ENCODE assay signal across 20 mouse cellular contexts in genomic region chr9:100045636-100046035, GRCm38 (mm10).
DNase-seq lines count a peak whose midpoint lies in the region; ATAC-seq lines count a peak whose summit lies in the region.
"Had no signal": no experiment of that assay in that cellular context is flagged by ENCODE, and none has a peak within 500 bp of the region (broad histone marks: within the 10 kb centered on the region; RNA-seq: fewer than 3 reads in every experiment).

No protein-coding gene starts in this region.

- no peak overlapping the region for H3K9ac ChIP-seq in midbrain, embryonic 14.5 days (replicated peaks; ENCODE audit: low read length)
- H3K9ac ChIP-seq: embryonic facial prominence, embryonic 13.5 days; forebrain, embryonic 13.5 days; heart, embryonic 15.5 days had no signal

- H3K4me1 ChIP-seq in midbrain, embryonic 10.5 days = peaks cover 28% of the 10 kb centered on the region
- 0 out of 2 replicates have a peak, but pooled peaks cover 5% of the 10 kb centered on the region for H3K4me1 ChIP-seq in midbrain, embryonic 14.5 days (ENCODE audit: control insufficient read depth, insufficient read depth, low read length)
- H3K4me1 ChIP-seq in heart, embryonic 10.5 days = no peaks in the 10 kb centered on the region
- H3K4me1 ChIP-seq: heart, embryonic 15.5 days had no signal

- ATAC-seq in midbrain, embryonic 14.5 days (ENCODE audit: low FRiP score, low TSS enrichment) = no peak
- ATAC-seq: forebrain, embryonic 13.5 days; hindbrain, postnatal 0 days had no signal

- 15% methylated on average over 5 of the region's 5 CpGs for WGBS in midbrain, embryonic 10.5 days
- 13% methylated on average over 5 of the region's 5 CpGs for WGBS in midbrain, embryonic 14.5 days
- WGBS in heart, embryonic 10.5 days = 69% methylated on average over 5 of the region's 5 CpGs

- H3K27ac ChIP-seq in midbrain, embryonic 10.5 days (replicated peaks) = no peak overlapping the region
- H3K27ac ChIP-seq in midbrain, embryonic 14.5 days (replicated peaks; ENCODE audit: low read depth, low read length) = no peak overlapping the region
- H3K27ac ChIP-seq in heart, embryonic 10.5 days = no peak overlapping the region
- H3K27ac ChIP-seq: embryonic facial prominence, embryonic 13.5 days; forebrain, embryonic 13.5 days; heart, embryonic 15.5 days; hindbrain, postnatal 0 days had no signal

- H3K9me3 ChIP-seq in midbrain, embryonic 10.5 days (replicated peaks) = peaks cover 10% of the 10 kb centered on the region
- H3K9me3 ChIP-seq in midbrain, embryonic 14.5 days (ENCODE audit: control insufficient read depth, low read length) = 0 out of 2 replicates have a peak, but pooled peaks cover 4% of the 10 kb centered on the region
- no peaks in the 10 kb centered on the region for H3K9me3 ChIP-seq in heart, embryonic 10.5 days
- H3K9me3 ChIP-seq: forebrain, embryonic 13.5 days; heart, embryonic 15.5 days had no signal

- DNase-seq in midbrain, embryonic 10.5 days (ENCODE audit: low spot score) = peak; percentile 20
- DNase-seq in midbrain, embryonic 14.5 days = no peak
- DNase-seq in embryo, embryonic 10 days (ENCODE audit: low spot score) = peak; percentile 34
- peak; percentile 4 for DNase-seq in embryo, embryonic 11 days
- DNase-seq in retina, embryonic 14.5 days (ENCODE audit: low spot score) = peak; percentile 27
- no peak for DNase-seq in heart, embryonic 10.5 days (ENCODE audit: low spot score)
- DNase-seq in spleen, postnatal 36 days (ENCODE audit: low spot score in 2 of 2) = no peak
- DNase-seq: adrenal gland, adult 2 months; adrenal gland, postnatal 36 days; cerebellum, adult 11 months; cerebellum, adult 9-10 months; cerebellum, postnatal 25 days; heart, adult 18-20 months; heart, postnatal 14 days; kidney, adult 11 months had no signal

- H3K4me3 ChIP-seq in midbrain, embryonic 10.5 days = no peak overlapping the region
- H3K4me3 ChIP-seq in midbrain, embryonic 14.5 days (replicated peaks; ENCODE audit: low read depth, low read length) = no peak overlapping the region
- no peak overlapping the region for H3K4me3 ChIP-seq in heart, embryonic 10.5 days
- H3K4me3 ChIP-seq: embryonic facial prominence, embryonic 13.5 days; forebrain, embryonic 13.5 days; heart, embryonic 15.5 days had no signal

- no peak overlapping the region for H3K4me2 ChIP-seq in midbrain, embryonic 14.5 days (ENCODE audit: low read length)
- H3K4me2 ChIP-seq: embryonic facial prominence, embryonic 13.5 days; heart, embryonic 11.5 days; heart, embryonic 15.5 days had no signal

- H3K27me3 ChIP-seq in midbrain, embryonic 10.5 days (ENCODE audit: low read depth, poor library complexity, severe bottlenecking) = peaks cover 94% of the 10 kb centered on the region
- peaks cover 10% of the 10 kb centered on the region; the same call in 1 of the 2 replicates for H3K27me3 ChIP-seq in midbrain, embryonic 14.5 days (ENCODE audit: control insufficient read depth, insufficient read depth, low read length)
- no peaks in the 10 kb centered on the region for H3K27me3 ChIP-seq in heart, embryonic 10.5 days (ENCODE audit: insufficient read depth, poor library complexity, severe bottlenecking)
- H3K27me3 ChIP-seq: embryonic facial prominence, embryonic 13.5 days; heart, embryonic 15.5 days had no signal

- no peaks in the 10 kb centered on the region for H3K36me3 ChIP-seq in midbrain, embryonic 10.5 days
- H3K36me3 ChIP-seq in midbrain, embryonic 14.5 days (ENCODE audit: control insufficient read depth, insufficient read depth, low read length) = no peaks in the 10 kb centered on the region
- H3K36me3 ChIP-seq in heart, embryonic 10.5 days = no peaks in the 10 kb centered on the region
- H3K36me3 ChIP-seq: embryonic facial prominence, embryonic 13.5 days; heart, embryonic 15.5 days had no signal

Comparison
In these comparisons a context has a peak if more than half of its experiments do, and no peak if none do; other contexts are left out.
1. DNase-seq: peak in midbrain, embryonic 10.5 days (single experiment), embryo, embryonic 10 days (single experiment), embryo, embryonic 11 days (single experiment) and retina, embryonic 14.5 days (single experiment); none in midbrain, embryonic 14.5 days (single experiment), heart, embryonic 10.5 days (single experiment) and spleen, postnatal 36 days (0 of 2).